27 mouse cellular contexts compared by ENCODE assay signal in genomic region chr2:44349101-44349500, GRCm38 (mm10).
"Had no signal": no experiment of that assay in that cellular context is flagged by ENCODE, and none has a peak within 500 bp of the region (broad histone marks: within the 10 kb centered on the region; RNA-seq: fewer than 3 reads in every experiment).

No protein-coding gene starts in this region.

- H3K27ac ChIP-seq: embryonic facial prominence, embryonic 10.5 days; embryonic facial prominence, embryonic 12.5 days; embryonic facial prominence, embryonic 13.5 days; embryonic facial prominence, embryonic 15.5 days; forebrain, embryonic 10.5 days; forebrain, embryonic 12.5 days; forebrain, embryonic 13.5 days; forebrain, embryonic 15.5 days; gastrocnemius, adult 2 months; heart, adult 2 months had no signal

- H3K4me1 ChIP-seq: embryonic facial prominence, embryonic 13.5 days; embryonic facial prominence, embryonic 15.5 days; forebrain, embryonic 10.5 days; forebrain, embryonic 12.5 days; forebrain, embryonic 13.5 days; forebrain, embryonic 15.5 days had no signal

- H3K36me3 ChIP-seq: embryonic facial prominence, embryonic 10.5 days; embryonic facial prominence, embryonic 12.5 days; embryonic facial prominence, embryonic 13.5 days; embryonic facial prominence, embryonic 15.5 days; forebrain, embryonic 10.5 days; forebrain, embryonic 12.5 days; forebrain, embryonic 15.5 days had no signal

- H3K4me2 ChIP-seq: embryonic facial prominence, embryonic 12.5 days; embryonic facial prominence, embryonic 13.5 days; embryonic facial prominence, embryonic 15.5 days; forebrain, embryonic 12.5 days; forebrain, embryonic 13.5 days; forebrain, embryonic 15.5 days had no signal

- ATAC-seq: forebrain, embryonic 13.5 days; forebrain, embryonic 14.5 days; forebrain, embryonic 15.5 days; forebrain, embryonic 16.5 days; forebrain, postnatal 0 days had no signal

- H3K9me3 ChIP-seq: embryonic facial prominence, embryonic 10.5 days; embryonic facial prominence, embryonic 12.5 days; embryonic facial prominence, embryonic 13.5 days; embryonic facial prominence, embryonic 15.5 days; forebrain, embryonic 10.5 days; forebrain, embryonic 12.5 days; forebrain, embryonic 13.5 days; forebrain, embryonic 15.5 days had no signal

- H3K27me3 ChIP-seq: embryonic facial prominence, embryonic 15.5 days; forebrain, embryonic 12.5 days; forebrain, embryonic 13.5 days; forebrain, embryonic 15.5 days had no signal

- DNase-seq: cerebellum, adult 8-10 months; cerebellum, adult 9-10 months; cerebellum, adult 9-11 months; cerebellum, postnatal 10 days; cerebellum, postnatal 14 days; cerebellum, postnatal 25 days; cerebellum, postnatal 36 days; embryo, embryonic 11 days; forebrain, postnatal 0 days; gastrocnemius, adult 2 months; gastrocnemius, postnatal 10 days; gastrocnemius, postnatal 14 days; gastrocnemius, postnatal 25 days; gastrocnemius, postnatal 36 days; heart, adult 18-20 months; heart, adult 2 months had no signal

- H3K4me3 ChIP-seq: embryonic facial prominence, embryonic 10.5 days; embryonic facial prominence, embryonic 12.5 days; embryonic facial prominence, embryonic 13.5 days; embryonic facial prominence, embryonic 15.5 days; erythroblast, embryonic 14.5 days; forebrain, embryonic 10.5 days; forebrain, embryonic 12.5 days; forebrain, embryonic 13.5 days; forebrain, embryonic 15.5 days; gastrocnemius, adult 2 months; heart, adult 2 months had no signal

- H3K9ac ChIP-seq: embryonic facial prominence, embryonic 12.5 days; embryonic facial prominence, embryonic 13.5 days; embryonic facial prominence, embryonic 15.5 days; forebrain, embryonic 12.5 days; forebrain, embryonic 13.5 days; forebrain, embryonic 15.5 days; forebrain, postnatal 0 days had no signal
